Mouse (Mus musculus): Measurements from ENCODE around the gene Kcmf1. TPM values are rescaled to one million over a fixed set of nuclear protein-coding genes. Genes with fewer than 3 reads are reported as not detected.
A peak's percentile ranks its signal among the peaks of the same experiment; 100 is the strongest.
"Not testable (repeated sequence)": the region's sequence is repeated elsewhere in the genome, so short reads cannot be mapped to it uniquely, and the experiment has no call there.

Kcmf1 gene
- total RNA-seq, 2 experiments from 2014 or later: 60.0 to 105 TPM

DNA sequence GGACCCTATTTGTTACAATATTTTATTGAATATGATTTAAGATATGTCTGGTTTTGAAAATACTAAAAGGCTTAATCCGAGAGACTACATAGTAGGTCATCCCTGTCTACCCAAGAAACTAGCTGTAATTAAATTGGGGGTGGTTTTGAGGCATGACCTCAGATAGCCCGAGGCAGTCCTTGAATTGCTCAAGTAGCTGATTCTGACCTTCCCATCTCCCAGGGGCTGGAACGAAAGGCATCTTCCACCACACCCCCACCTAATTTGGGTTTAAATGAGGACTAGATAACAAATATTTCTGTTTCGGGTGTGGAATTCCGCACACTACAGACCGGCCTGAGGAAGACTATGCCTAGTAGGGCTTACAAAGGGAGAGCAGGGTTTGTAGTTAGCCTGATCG lies 1.2 kb upstream of the Kcmf1 start:
- ATAC-seq (replicated peaks; ENCODE audit: poor library complexity): no peak

DNA sequence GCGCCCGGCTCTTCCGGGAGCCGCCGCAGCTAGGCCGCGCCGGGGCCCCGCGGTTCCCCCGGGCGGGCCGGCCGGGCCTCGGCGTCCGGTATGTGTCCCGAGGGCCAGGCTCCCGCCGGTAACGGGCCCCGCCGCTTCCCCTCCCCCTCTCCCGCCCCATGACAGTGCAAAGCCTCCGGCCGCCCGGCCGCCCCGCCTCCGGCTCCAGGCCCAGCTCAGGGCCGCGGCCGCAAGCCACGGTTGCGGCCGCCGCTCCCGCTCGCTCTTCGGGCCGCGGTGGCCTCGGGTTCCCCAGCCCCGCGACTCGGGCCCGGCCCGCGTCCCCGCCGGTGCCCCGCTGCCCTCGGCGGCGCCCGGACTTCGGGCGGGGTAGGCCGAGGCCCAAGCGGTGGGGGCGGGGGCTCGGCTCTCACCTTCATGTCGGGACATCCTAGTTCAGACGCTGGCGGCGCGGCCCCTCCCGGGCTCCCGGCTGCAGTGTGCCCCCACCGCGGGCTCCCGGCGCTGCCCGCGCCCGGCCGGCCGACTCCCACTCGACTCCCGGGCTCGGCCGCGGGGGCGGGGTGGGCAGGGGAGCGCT lies 488 bp downstream of the Kcmf1 start:
- peak; percentile 18 for ATAC-seq (replicated peaks; ENCODE audit: poor library complexity)

DNA sequence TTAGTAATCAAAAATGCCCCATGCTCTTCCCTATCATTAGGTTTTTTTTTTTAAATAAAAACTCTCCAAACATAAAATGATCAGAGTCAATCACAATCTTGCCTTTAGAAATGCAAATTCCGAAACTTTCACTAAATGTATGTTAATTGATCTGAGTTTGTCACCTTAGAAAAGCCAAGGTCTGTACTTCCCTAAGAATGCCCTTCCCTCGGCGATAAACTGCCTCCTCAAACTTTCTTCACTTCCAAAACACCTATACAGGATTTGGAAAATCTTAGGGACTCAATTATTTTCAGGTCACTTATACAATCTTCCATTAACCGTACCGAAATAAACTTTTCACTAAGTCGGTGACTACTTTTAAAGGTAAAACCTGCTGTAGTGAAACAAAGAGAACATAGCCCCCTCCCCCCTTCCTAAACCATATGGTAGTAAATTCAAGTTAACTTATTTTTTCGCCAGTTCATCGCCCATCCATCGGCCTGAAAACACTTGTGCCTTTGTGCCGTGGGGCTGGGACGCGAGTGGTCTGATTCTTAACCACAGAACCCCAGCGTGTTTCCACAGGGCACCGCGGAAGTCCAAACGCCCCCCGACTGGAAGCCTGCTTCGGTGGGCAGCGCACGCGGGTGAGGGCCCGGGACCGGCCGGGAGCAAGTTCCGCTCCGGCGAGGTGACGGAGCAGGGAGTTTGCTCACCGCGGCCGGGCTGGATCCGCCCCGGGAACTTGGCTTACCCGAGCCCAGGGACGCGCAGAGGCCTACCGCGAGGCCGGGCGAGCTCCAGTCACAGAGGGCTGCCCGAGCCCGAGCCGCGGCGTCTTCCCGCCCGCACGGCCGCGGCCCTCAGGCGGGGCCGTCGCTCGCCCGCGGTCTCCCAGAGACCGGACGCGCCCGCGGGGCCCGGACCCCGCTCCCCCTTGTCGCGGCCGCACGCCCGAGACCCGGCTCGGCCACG lies 1.3 kb downstream of the Kcmf1 start:
- peak; percentile 54 for ATAC-seq (replicated peaks; ENCODE audit: poor library complexity)

DNA sequence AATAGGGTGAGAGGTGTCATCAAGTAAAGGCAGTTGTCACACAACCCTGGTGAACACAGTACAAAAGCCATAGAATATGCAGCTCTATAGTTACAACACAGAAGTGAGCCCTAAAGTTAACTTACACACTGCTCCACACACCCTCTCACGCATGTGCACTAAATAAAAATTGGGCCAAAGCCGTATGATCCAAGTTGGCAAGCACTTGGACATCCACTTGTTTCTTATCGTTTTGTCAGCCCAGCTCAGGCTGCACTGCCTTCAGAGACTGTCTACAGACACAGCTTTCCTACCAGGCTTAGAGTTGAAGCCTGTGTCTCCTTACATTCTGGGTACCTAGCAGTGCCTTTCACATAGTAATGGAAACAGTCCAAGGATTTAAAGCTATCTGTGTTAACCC lies 4.8 kb downstream of the Kcmf1 start:
- no peak for ATAC-seq (replicated peaks; ENCODE audit: poor library complexity)

DNA sequence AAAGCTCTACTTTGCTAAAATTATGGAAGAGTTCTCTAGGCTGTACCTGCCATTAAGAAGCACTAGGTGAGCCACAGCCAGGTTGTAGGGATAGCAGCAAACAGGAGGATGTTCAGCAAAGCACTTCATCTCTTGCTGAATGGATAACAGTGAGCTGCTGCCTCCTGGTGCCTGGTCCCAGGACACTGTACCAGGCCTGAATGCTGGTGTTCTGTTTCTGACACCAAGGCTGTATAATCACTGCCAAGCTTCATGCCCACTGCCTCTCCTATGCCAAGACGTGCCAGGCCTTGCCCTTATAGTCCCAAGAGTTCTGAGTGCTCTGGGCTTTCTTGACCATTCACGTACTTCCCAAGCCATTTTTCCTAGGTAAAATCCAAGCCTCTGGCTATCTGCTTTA lies 8.5 kb downstream of the Kcmf1 start:
- no peak for ATAC-seq (replicated peaks; ENCODE audit: poor library complexity)

DNA sequence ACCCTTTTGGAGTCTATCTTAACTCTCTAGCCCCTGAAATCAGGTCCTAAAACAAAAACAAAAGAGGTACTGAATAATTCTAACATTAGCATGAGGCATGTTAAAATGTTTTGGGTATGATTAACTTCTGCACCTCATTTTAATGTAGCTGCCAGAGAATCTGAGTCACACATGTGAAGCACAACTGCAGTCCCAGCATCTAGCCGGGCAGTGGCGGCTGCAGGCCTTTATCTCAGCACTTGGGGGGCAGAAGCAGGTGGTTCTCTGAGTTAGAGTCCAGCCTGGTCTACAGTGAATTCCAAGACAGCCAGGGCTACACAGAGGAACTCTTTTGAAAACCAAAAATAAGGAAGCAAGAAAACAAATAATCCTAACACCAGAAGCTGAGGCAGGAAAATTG lies 11.1 kb downstream of the Kcmf1 start:
- ATAC-seq (replicated peaks; ENCODE audit: poor library complexity): no peak

DNA sequence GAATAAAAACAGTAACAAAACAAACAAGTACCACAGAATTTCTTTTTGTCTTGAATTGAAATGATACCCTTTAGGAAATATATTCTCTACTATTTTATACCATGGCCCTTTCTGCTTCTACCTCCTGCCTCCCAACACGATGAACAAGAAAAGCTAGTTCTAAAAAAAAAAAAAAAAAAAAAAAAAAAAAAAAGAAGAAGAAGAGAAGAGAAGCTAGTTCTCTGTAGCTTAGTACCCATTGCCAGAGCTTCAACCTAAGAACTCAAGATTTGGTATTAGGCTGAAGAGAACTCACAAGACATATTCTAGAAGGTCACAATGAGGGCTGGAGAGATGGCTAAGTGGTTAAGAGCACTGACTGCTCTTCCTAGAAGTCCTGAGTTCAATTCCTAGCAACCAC lies 14.5 kb downstream of the Kcmf1 start:
- no peak for ATAC-seq (replicated peaks; ENCODE audit: poor library complexity)

DNA sequence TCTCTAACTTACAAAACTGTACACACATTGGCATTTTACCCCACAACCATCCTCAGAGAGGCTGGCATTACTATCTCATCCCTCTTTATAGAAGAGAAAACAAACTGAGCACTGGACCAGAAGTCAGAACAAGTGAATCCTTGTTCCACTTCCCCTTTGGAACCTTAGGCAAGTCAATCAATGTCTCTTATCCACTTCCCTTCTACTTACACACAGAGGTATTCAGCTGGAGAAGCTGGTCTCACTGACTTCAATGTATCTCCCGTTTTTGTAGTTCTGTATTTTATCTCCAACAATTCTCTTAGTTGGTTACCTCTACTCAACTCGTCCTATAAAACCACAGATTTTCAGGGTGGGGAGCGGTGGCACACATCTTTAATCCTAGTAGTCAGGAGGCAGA lies 15.0 kb downstream of the Kcmf1 start:
- ATAC-seq (replicated peaks; ENCODE audit: poor library complexity): peak; percentile 47

DNA sequence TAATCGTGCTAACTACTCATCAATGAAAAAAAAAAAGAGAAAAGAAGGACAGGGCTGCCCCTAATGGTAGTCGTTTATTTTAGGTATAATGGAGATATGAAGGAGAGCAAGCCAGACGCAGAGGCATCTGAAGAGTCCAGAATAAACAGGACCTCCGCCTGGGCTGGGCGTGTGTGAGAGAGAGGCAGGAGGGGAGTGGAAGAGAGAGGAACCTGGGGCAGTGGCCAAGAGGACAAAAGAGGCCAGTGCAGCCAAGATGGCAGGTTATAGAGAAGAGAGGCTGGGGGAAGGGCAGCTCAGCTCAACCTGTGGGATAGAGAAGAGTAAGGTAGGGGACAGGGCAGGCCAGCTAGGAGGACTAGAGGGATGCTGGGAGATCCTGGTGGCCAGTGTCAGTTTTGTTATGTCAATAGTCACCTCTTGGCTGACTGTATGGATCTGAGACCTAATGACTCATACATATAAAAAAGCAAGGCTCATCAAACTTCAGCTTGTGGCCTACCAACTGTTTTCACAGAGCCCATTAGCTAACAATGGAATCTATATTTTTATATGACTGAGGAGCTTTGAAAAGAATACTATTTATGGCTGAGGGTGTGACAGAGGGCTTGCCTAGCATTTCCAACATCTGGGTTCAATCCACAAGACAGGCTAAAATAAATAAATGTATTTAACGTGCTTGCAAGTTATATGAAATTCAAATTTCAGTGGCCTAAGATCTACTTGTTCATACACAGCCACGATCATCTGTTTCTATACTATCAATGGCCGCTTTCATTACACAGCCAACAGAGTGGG lies 16.9 kb downstream of the Kcmf1 start:
- no peak for ATAC-seq (replicated peaks; ENCODE audit: poor library complexity)

DNA sequence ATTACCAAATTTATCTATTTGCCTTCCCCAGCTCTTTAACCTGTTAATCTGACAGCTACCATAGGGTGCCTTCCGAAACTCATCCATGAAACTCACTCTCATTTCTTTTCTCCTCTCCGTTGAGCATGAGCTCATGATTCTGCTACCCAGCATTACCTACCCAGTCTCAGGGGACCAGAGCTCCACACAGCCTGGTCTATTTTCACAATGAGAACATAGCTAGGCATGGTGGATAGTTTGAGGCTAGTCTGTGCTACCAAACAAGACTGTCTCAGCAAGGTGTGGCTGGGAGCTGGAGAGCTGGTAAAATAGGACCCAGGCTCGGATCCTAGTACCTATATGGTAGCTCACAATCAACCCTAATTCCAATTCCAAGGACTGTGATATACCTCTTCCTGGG lies 17.6 kb downstream of the Kcmf1 start:
- ATAC-seq (replicated peaks; ENCODE audit: poor library complexity): no peak

DNA sequence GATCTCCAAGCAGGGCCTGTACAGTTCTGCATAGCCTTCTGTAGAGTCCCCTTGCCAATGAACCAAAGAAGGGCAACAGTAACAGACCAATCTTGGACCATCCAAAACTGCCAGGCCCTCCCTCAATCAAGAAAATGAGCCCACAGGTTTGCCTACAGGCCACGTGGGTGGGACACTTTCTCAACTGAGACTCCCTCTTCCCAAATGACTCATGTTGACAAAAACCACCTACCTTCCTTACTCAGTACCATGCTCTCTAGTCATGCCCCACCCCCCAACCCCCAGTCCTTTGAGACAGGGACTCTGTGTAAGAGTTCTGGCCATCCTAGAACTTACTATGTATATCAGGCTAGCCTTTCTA lies 18.2 kb downstream of the Kcmf1 start:
- ATAC-seq (replicated peaks; ENCODE audit: poor library complexity): peak; percentile 27

DNA sequence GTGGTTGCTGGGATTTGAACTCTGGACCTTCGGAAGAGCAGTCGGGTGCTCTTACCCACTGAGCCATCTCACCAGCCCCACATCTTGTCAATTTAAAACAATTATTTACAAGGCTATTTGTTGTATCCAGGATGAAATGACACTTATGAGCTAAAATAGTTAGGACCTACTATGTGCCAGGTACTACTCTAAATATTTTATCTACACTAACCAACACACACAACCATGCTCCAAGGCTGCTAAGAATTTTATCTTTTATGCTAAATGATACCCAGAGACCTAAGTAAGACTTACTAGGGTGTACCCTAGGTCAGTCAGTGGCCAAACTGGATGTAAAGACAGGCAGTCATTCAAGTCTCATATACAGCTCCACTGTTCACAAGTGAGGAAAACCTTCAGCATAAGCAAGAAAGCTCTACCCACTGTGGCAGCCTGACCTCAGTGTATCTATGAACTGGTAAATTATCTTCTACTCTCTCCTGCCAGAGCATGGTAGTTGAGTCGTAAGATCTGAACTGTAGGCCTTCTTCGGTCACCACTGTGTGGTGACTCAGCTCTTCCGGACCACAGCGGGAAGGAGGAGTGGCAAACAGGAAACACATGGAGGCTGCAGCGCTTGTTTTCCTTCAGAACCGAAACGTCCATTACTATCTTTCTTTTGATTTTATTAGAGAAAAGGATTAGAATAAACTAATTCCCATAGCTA lies 18.7 kb downstream of the Kcmf1 start:
- peak; percentile 94 for ATAC-seq (replicated peaks; ENCODE audit: poor library complexity)

DNA sequence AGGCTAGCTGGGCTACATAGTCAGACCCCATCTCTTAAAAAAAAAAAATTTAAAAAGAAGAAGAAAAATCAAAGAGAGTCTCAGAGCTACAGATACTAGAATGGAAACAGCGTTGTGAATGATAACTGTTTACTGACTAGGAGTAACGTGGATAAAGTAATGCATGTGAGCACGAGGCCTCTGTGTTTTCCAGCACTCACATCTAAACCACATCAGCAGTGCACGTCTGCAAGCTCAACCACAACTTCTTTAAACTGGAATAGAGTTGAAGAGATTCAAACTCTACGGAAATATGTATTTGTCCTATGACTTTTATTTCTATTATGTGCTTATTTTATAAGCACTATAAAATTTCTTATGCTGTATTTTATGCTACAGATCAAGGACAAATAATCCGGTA lies 23.1 kb downstream of the Kcmf1 start:
- peak; percentile 47 for ATAC-seq (replicated peaks; ENCODE audit: poor library complexity)

DNA sequence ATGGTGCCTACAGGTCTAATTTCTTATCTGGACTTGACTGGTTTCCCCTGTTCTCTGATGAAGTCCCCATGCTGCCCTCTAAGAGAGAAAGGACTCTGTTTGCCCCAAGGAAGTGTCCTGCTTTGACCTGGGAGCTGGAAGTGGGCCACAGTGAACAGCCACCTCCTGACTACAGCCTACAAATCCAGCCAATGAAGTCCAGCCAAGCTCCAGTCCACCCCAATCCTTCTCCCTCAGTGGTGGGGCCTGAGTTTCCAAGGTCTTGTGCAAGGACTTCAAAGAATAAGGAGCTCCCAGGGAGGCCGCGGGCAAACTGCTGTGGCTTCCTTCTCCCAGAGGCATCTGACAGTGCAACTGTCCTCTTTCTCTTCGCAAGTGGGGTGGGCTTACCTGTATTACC lies 26.4 kb downstream of the Kcmf1 start:
- ATAC-seq (replicated peaks; ENCODE audit: poor library complexity): no peak

DNA sequence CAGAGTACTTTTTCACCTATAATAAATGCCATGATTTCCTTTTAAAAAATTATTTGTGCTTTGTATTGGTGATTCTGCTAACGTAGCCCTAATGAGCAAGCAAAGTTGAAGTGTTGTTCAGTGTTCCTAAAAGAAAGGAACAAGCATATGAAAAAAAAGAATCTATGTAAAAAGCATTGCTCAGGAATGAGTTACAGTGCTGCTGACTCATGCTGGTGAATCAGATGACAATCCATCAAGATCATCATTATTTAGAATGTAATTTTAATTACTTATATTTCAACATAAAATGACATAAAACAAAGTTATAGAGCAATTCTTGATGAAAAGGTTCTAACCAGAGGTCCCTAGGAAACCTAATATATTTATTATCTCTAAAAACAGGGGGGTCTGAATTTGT lies 27.5 kb downstream of the Kcmf1 start:
- ATAC-seq (replicated peaks; ENCODE audit: poor library complexity): no peak

DNA sequence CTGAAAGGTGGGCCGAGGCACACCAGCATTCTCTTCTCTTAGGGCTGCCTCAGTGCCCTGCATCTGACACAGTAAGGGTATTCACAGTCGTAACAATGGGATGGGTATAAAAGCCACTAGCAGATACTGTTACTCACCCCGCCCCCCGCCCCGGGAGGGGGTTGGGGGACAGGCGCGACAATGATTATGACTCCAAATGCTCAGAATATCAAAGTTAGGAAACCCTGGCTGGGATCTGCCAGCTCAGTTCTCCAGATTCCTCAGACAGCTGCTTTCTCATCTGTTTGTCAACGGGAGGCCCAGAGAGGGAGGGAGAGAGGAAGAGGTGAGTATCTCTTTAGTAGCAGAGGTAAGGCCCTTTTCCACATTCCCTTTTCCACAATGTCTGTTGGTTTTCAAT lies 30.2 kb downstream of the Kcmf1 start:
- ATAC-seq (replicated peaks; ENCODE audit: poor library complexity): no peak

DNA sequence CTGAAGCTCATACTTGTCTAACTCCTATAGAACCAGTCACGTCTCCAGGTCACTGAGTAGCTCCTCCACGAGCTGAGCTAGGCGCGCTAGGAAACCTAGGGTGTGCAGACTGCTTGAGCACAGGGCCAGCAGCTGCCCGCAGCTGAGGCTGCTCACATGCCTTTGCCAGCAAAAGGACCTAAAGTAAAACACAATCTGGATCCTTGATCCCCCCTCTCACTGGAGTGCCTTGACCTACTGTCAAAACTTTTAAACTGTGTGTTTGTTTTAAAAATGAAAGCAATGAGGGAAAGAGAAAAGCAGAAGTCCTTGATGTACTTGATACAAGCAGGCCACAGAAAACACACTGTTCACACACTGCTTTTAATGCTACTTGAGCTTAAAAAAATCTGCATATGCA lies 31.1 kb downstream of the Kcmf1 start:
- ATAC-seq (replicated peaks; ENCODE audit: poor library complexity): peak; percentile 56

DNA sequence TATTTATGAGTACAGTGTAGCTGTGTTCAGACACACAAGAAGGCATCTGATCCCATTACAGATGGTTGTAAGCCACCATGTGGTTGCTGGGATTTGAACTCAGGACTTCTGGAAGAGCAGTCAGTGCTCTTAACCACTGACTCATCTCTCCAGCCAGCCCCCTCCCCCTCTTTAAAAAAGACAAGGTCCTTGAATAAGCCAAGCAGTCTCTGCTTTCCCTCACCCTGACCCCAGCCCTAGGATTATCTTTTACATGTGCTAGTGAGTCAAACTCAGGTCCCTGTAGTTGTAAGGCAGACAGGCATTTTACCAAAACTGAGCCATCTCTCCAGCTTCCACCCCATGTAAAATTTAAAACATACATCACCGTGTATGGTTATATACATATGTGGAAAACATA lies 32.0 kb downstream of the Kcmf1 start:
- no peak for ATAC-seq (replicated peaks; ENCODE audit: poor library complexity)

DNA sequence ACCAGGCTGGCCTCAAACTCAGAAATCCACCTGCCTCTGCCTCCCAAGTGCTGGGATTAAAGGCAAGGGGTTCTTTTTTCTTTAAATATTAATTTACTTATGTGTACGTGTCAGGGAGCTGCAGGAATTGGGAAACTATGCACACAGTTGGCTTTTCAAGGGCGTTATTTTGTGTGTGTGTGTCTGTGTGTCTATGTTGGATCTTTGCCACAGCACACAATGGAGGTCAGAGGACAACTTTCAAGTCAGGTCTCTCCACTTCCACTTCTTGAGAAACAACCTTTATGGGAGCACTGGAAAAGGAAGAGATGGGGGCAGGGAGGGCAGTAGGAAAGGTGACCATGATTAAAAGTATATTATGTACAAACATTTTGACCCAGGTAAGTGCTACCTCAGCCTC lies 33.5 kb downstream of the Kcmf1 start:
- no peak for ATAC-seq (replicated peaks; ENCODE audit: poor library complexity)

DNA sequence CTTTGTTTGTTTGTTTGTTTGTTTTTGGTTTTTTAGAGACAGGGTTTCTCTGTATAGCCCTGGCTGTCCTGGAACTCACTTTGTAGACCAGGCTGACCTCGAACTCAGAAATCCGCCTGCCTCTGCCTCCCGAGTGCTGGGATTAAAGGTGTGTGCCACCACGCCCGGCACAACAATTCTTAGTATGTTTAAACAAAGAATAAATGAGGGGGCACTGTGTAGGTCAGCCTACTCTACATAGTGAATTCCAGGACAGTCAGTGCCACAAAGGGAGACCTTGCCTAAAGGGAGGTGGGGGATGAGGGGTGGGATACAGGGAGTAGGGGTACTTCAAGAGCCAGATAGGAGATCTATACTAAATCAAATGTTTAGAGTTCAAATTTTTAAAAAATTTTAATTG lies 37.1 kb downstream of the Kcmf1 start:
- ATAC-seq (replicated peaks; ENCODE audit: poor library complexity): not testable (repeated sequence)

DNA sequence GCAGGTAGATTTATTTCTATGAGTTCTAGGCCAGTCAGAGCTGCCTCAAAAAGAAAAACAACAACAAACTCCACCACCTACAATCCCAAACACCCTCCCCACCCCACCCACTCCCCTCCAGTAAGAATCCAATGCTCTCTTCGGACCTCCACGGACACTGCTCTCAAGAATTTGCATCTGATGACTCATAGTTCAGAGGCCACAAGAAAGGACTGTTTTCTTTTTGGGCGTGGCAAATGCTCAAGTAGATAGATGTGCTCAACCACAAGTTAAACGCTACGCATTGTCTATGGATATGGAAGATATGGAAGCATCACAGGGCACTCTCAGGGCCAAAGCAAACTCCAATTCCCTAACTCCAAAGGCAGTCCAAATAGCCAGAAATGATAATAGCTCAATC lies 45.5 kb downstream of the Kcmf1 start:
- no peak for ATAC-seq (replicated peaks; ENCODE audit: poor library complexity)

Data from megakaryocyte progenitor cell, adult 5-6 weeks (primary cell).